In genomic region chr17:71551757-71552451, GRCm38 (mm10) we compare ENCODE assay signal across 7 mouse cellular contexts. TPM values are rescaled to one million over a fixed set of nuclear protein-coding genes. Genes with fewer than 3 reads are reported as not detected.
A peak's percentile ranks its signal among the peaks of the same experiment; 100 is the strongest.
DNase-seq lines count a peak whose midpoint lies in the region; ATAC-seq lines count a peak whose summit lies in the region.

Spdya (plus strand) TSS chr17:71552061.

- peak within 1 kb of the TSS; percentile 86 for H3K27ac ChIP-seq in embryonic facial prominence, embryonic 10.5 days (replicated peaks)
- no peak within 1 kb of the TSS for H3K27ac ChIP-seq in midbrain, embryonic 11.5 days (ENCODE audit: low read depth, low read length)

- ATAC-seq in midbrain, embryonic 11.5 days (ENCODE audit: low FRiP score), result peak; percentile 97

- intact Hi-C loops in left cerebral cortex, postnatal 4 days (cut with DNase I), result no loop called here

- H3K4me2 ChIP-seq in midbrain, embryonic 11.5 days, result peak within 1 kb of the TSS; percentile 98

- H3K9ac ChIP-seq in midbrain, embryonic 11.5 days (ENCODE audit: low read length), result peak within 1 kb of the TSS; percentile 90

- WGBS in embryonic facial prominence, embryonic 10.5 days, result under 1% methylated on average over 78 of the region's 78 CpGs
- under 1% methylated on average over 71 of the region's 78 CpGs for WGBS in midbrain, embryonic 11.5 days

- H3K9me3 ChIP-seq in embryonic facial prominence, embryonic 10.5 days, result no peaks in the 10 kb centered on the region
- no peaks in the 10 kb centered on the region for H3K9me3 ChIP-seq in midbrain, embryonic 11.5 days (ENCODE audit: control insufficient read depth, low read length)

- H3K4me3 ChIP-seq in embryonic facial prominence, embryonic 10.5 days, result peak within 1 kb of the TSS; percentile 89
- H3K4me3 ChIP-seq in midbrain, embryonic 11.5 days (ENCODE audit: low read depth, low read length), result peak within 1 kb of the TSS; percentile 69

- H3K36me3 ChIP-seq in embryonic facial prominence, embryonic 10.5 days (replicated peaks), result no peaks in the 10 kb centered on the region
- no peaks in the 10 kb centered on the region for H3K36me3 ChIP-seq in midbrain, embryonic 11.5 days (ENCODE audit: control insufficient read depth, insufficient read depth, low read length)

- peak; percentile 91 for DNase-seq in adrenal gland, postnatal 14 days
- peak; percentile 93 for DNase-seq in embryonic facial prominence, embryonic 10.5 days (ENCODE audit: low spot score)
- peak; percentile 99 for DNase-seq in heart, adult 11 months
- peak; percentile 80 for DNase-seq in kidney, adult 11 months
- peak; percentile 88 for DNase-seq in left cerebral cortex, postnatal 4 days
- DNase-seq in midbrain, embryonic 11.5 days (ENCODE audit: low spot score, missing footprints), result peak; percentile 98
- peak; percentile 66 for DNase-seq in skeletal muscle tissue, adult 2 months (ENCODE audit: low read depth, low spot score)

- H3K27me3 ChIP-seq in embryonic facial prominence, embryonic 10.5 days (replicated peaks; ENCODE audit: low read depth, poor library complexity, severe bottlenecking), result peaks cover 54% of the 10 kb centered on the region
- peaks cover 15% of the 10 kb centered on the region for H3K27me3 ChIP-seq in midbrain, embryonic 11.5 days (ENCODE audit: control insufficient read depth, insufficient read depth, low read length)

- peaks cover 17% of the 10 kb centered on the region for H3K4me1 ChIP-seq in embryonic facial prominence, embryonic 10.5 days
- H3K4me1 ChIP-seq in midbrain, embryonic 11.5 days (ENCODE audit: control insufficient read depth, insufficient read depth, low read length), result peaks cover 4% of the 10 kb centered on the region

RNA-seq across cellular contexts. Expression of gene Spdya, which starts in this region (rescaled TPM):
- total RNA-seq in adrenal gland, postnatal 14 days (2021), result 0.59 and 1.1 TPM in 2 replicates
- polyA plus RNA-seq in embryonic facial prominence, embryonic 10.5 days (2016; fragmentation: Nextera tagmentation; extraction: Ambion mirVana), result 0.79 and 0.87 TPM in 2 replicates
- total RNA-seq in left cerebral cortex, postnatal 4 days (2021), result 1 to 10 TPM; 2.4 to 2.9 TPM
- 1.6 and 1.7 TPM in 2 replicates for polyA plus RNA-seq in midbrain, embryonic 11.5 days (2014; fragmentation: Nextera tagmentation; extraction: Ambion mirVana)

Comparison
In these comparisons a context has a peak if more than half of its experiments do, and no peak if none do; other contexts are left out.
1. Peak in DNase-seq, H3K4me3 ChIP-seq and H3K27ac ChIP-seq in embryonic facial prominence, embryonic 10.5 days; RNA of the gene not detected or under 1 TPM.